Mouse (Mus musculus): ENCODE measurements at regions not wholly inside any gene's neighbourhood (a gene's known extent, or its start where the extent isn't known, plus 50 kb on each side); places are given as distances from the start of the nearest gene placed in this dataset.
"Not testable (repeated sequence)": the region's sequence is repeated elsewhere in the genome, so short reads cannot be mapped to it uniquely, and the experiment has no call there.

DNA sequence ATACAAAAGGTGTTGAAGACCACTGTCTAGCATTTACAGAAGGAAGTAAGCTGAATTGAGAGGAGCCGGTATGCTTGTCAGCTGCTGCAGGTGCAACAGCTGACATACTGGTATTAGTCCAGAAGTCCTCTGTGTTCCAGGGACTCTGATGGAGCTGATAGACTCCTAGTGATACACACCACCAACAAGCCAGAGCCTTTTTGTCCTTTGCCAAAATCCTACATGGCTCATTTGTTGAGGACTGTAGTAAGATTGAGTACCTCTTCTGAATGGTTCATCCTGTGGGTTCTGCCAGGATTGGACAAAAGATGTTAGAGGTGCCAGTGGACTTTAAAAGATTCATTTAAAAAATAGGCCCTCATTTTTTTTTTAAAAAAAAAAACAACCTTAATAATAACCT lies 129.4 kb upstream of the Tmem185a start:
- DNase-seq = no peak

DNA sequence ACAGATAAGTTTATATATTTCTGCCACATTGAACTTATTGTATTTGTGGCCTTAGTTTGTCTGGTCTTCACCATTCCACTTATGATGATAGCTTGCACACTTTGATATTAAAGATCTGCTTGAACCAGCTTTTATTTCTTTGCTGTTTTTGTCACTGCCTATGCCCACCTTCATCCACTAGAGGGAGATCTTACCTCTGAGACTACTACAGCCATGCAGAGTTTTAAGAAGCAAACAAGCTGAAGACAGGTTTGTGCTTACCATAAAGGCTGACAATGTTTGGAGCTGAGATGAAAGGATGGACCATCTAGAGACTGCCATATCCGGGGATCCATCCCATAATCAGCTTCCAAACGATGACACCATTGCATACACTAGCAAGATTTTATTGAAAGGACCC lies 105.4 kb upstream of the Tmem185a start:
- peak in 1 of 2 experiments; percentile 27 for DNase-seq

DNA sequence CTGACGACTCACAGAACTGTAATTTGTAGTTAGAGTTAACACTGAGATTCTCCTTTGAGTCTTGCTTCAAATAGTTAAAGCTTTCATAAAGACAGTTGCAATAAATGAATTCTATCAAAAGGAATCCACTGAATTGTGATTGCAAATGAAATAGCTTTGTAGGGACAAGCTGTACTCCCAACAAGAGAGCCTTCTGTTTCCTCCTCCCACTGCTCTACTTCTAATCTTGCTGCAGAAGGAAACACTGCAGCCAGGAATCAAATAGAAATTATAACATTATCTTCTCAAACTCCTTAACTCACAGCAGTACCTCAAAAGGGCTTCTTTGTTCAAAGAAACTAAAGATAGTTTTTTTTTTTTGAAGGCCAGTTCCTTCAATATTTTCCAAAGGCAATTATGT lies 103.2 kb upstream of the Tmem185a start:
- no peak for DNase-seq

DNA sequence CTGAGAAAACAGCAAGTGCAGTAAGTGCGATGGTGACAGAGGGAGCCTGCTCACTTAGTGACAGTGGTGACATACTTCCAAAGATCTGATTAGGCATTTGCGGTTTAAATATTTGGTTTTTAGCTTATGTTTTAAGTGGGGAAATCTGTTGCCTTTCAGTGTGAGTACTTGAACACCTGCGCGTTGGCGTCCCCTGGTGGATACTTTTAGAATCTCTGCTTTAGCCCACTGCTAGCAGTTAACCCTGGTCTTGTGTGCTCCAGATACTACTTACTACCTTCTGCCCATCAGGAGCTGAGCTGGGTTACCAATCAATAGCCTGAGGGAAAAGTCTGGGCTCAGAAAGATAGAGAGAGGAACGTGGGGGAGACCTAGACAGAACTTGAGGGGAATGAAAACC lies 97.3 kb upstream of the Tmem185a start:
- not testable (repeated sequence) for DNase-seq

DNA sequence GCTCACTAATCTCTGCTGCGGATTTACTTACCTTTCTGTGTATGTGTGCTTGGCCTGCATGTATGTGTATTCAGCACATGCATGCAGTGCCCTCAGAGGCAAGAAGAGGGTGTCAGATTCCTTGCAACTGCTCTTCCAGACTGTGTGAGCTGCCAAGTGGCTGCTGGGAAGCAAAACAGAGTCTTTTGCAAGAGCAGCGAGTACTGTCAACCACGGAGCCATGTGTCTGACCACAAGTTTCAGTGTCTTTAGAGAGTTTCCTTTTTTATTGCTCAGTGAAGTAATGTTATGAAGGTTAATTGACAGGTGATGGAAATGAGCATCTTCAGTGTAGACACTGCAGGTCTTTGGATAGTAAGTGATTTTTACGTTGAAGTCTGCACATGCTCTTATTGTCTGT lies 93.6 kb upstream of the Tmem185a start:
- DNase-seq = not testable (repeated sequence)

DNA sequence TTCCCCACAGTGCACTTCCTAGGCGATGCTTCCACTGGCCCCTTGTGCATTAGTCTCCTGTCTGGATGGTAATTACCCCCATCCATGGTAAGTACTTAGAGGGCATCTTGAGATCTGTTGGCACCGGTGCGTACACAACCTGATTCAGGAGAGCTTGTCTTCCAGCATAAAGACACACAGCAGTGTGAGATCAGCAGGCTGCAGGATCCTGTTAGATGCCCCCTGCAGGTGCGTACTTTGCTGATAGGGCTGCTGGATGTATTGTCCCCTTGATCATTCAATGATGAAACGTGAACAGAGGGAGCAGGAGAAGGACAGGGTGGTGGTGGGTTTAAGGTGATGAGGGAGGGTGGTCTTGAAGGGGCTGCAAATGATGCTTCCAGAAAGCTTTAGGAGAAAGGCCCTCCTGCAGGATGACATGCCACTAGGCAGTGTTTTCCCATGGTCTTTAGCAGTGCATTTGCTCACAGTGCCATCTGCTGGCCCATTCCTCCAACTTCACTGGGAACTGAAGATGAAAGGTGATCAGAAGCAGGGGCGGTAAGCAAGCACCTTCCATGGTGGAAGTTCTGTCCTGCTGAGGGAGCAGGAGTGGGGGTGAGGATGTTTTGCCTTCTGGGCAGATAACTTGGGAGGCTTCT lies 92.5 kb upstream of the Tmem185a start:
- not testable (repeated sequence) for DNase-seq

All from kidney, postnatal 25 days (tissue).